Mouse (Mus musculus) layer of hippocampus, postnatal 10 days (tissue): ENCODE data around the gene Alkbh6. TPM values are rescaled to one million over a fixed set of nuclear protein-coding genes. Genes with fewer than 3 reads are reported as not detected.

Source experiments
- DNase-seq, 2 experiments: peaks; one replicate each; pipeline ENCODE4 v3.0.0; 2021; ENCODE audit warnings: low spot score in 2 of 2
- total RNA-seq, 2 experiments: library from RNA; stranded (reverse); gene quantifications; 2 replicates each; pipeline ENCODE4 v1.2.3; 2021

Gene Alkbh6
- total RNA-seq, 2 experiments from 2014 or later = 41.6 to 45.5 TPM

GRCm38 (mm10) chr7:30327140-30327539 is 18.6 kb downstream of the Alkbh6 start:
- DNase-seq = no peak

GRCm38 (mm10) chr7:30328379-30328778 is 19.9 kb downstream of the Alkbh6 start:
- DNase-seq = no peak

- peak; percentile 84 to 87 for DNase-seq
Observed at GRCm38 (mm10) chr7:30331887-30332286, 23.4 kb downstream of the Alkbh6 start.

GRCm38 (mm10) chr7:30332622-30333259 is 24.2 kb downstream of the Alkbh6 start:
- DNase-seq = no peak

GRCm38 (mm10) chr7:30333436-30333835 is 24.9 kb downstream of the Alkbh6 start:
- peak; percentile 59 to 76 for DNase-seq

GRCm38 (mm10) chr7:30334563-30334962 is 26.0 kb downstream of the Alkbh6 start:
- no peak for DNase-seq

- DNase-seq = peak; percentile 57 to 63
Observed at GRCm38 (mm10) chr7:30335688-30336087, 27.2 kb downstream of the Alkbh6 start.

- peak; percentile 93 for DNase-seq
Observed at GRCm38 (mm10) chr7:30336384-30336783, 27.9 kb downstream of the Alkbh6 start.

GRCm38 (mm10) chr7:30339432-30340109 is 31.1 kb downstream of the Alkbh6 start:
- DNase-seq = peak in 1 of 2 experiments; percentile 45

GRCm38 (mm10) chr7:30346635-30347379 is 38.3 kb downstream of the Alkbh6 start:
- peak; percentile 41 to 50 for DNase-seq

- DNase-seq = peak; percentile 65 to 81
Observed at GRCm38 (mm10) chr7:30347828-30348227, 39.3 kb downstream of the Alkbh6 start.

- peak; percentile 84 to 86 for DNase-seq
Observed at GRCm38 (mm10) chr7:30353279-30353822, 44.8 kb downstream of the Alkbh6 start.

GRCm38 (mm10) chr7:30354059-30354458 is 45.5 kb downstream of the Alkbh6 start:
- DNase-seq = no peak

- DNase-seq = no peak
Observed at GRCm38 (mm10) chr7:30358378-30359186, 50.1 kb downstream of the Alkbh6 start.

GRCm38 (mm10) chr7:30359276-30359865 is 50.9 kb downstream of the Alkbh6 start:
- DNase-seq = no peak

- DNase-seq = no peak
Observed at GRCm38 (mm10) chr7:30360028-30360427, 51.5 kb downstream of the Alkbh6 start.

GRCm38 (mm10) chr7:30362652-30363343 is 54.3 kb downstream of the Alkbh6 start, which contains the start of gene Lrfn3:
Gene Lrfn3, minus strand, starts transcription at chr7:30362772.
- DNase-seq = peak; percentile 50 to 69

- no peak for DNase-seq
Observed at GRCm38 (mm10) chr7:30363344-30363738, 54.8 kb downstream of the Alkbh6 start.
